Mouse (Mus musculus) telencephalon, adult 2 months (tissue): ENCODE measurements at regions not wholly inside any gene's neighbourhood (a gene's known extent, or its start where the extent isn't known, plus 50 kb on each side); places are given as distances from the start of the nearest gene placed in this dataset.

Experiments
- DNase-seq: peaks from one replicate; pipeline ENCODE4 v3.0.0-alpha.2; 2011; ENCODE audit warnings: low read depth, low spot score

DNA sequence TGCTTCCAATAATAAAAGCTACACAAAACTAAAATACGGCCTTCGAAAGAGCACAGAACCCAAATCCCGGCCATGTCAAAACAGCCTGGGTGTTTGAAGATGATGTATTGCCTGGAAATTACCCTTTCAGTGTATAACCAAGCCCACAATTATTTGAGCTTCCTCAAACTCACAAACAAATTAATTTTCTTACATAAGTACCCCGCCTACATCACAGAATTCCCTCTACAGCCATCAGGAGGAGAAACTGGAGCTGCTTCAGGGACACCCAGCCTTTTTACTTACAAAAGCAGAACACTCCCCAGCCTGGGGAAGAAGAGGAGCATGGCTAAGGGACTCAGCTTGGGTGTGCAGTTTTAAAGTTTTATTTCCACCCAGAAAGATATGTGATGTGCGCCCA is 207.6 kb upstream of the Daam1 start:
- DNase-seq: no peak

DNA sequence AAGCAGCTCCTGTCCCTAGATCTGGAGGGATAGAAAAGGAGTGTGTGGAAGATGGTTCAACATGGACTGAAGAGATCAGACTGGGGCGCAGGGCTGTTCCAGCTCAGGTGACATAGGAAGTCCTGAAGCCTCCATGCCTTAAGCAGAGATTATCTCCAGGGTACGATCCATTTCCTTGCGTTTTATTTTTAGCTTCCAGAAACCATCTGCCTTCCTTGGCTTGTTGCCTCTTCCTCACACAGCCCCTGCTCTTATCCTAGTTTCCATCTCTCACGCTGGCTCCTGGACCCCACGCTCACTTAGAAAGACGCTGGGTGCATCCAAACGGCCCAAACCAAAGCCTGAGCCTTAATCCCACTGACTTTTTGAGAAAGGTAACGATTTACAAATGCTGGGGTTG is 206.8 kb upstream of the Daam1 start:
- no peak for DNase-seq

DNA sequence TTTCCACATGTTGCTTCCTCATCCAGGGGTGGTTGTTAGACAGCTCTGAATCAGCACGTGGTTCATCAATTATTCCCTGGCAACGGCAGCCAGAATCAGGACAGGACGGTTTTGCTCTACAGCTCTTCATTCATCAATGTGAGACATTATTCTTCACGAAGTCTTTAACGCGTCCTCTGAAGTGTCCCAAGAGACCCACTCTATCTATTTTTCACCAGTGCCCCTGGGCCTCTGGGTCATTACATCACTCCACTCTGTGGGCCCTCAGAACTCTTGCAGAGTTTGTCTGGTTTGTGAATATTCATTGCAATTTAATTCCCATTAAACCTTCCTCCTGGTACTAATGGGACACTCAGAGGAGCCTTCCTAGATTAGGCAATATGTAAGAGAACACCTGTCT is 206.2 kb upstream of the Daam1 start:
- DNase-seq: no peak

DNA sequence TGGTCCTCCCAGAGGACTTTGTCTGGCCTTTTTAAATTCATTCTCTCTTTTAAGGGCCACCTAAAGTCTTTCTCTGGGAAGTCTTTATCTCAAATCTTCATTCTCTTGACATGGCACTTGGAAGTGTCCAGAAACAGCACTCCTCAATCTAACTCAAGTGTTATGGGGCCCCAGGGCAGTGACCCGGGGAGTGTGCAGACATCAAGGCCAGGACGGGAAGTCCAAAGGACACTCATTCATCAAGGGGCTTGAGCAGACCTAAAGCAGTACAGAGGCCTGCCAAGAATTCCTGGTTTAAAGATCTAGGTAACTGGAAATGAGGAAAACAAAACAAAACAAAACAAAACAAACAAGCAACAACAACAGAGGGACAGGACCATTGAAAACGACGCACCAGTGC is 205.8 kb upstream of the Daam1 start:
- no peak for DNase-seq

DNA sequence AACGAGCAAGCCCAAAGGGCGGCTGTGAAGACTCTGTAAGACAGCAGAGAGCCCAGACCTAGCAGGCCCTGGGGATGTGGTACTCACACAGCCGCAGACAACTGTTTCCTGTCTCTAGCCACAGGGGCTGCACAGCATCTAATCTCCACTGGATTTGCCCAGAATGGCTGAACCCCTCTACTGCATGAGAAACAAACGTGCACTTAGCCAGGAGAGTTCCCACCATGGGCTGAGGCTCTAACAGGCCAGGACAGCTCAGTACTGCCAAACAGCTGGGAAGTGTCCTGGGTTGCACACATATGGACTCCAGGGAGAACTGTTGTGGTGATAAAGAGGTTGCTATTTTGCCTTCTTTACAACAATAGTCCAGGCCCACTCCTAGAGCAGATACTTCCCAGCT is 204.1 kb upstream of the Daam1 start:
- no peak for DNase-seq

DNA sequence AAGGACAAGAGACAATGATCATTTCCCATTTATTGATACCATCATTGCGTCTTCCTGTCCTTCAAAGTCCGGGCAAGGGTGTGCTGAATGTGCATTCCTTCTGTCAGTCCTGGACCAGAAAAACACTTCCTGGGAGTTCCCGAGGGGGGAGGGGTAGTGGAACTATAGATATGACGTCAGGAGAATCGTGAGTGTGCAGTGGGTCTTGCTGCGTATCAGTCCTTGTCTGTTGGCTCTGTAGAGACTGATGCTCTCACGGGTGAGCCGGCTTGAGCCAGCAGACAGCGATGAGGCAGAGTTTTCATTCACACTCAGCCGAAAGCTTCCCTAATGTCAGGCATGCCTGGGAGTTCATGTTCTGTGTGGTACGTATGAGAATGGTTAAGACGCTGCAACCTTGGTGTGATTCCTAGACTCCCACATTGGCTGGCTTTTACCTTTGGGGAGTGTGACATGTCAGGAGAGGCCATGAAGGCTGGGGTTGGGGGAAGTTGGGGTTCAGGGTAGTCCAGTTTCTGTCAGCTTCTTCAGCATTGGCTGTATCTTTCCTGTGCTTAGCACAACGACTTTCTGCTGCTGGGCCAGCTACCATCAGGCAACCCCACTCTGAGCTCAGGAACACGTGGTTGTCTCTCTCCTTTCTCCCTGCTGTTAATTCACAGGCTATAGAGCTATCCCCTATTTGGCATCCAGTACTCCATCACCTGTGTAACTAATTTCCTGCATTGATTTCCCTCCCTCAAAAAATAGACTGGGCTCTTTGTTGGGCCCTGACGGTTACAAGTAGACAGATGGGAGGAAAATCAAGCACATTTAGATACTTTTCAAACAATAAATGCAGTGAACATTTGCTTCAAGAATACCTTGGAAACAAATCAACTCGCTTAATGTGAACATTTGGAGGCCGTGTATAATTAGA is 203.2 kb upstream of the Daam1 start:
- no peak for DNase-seq

DNA sequence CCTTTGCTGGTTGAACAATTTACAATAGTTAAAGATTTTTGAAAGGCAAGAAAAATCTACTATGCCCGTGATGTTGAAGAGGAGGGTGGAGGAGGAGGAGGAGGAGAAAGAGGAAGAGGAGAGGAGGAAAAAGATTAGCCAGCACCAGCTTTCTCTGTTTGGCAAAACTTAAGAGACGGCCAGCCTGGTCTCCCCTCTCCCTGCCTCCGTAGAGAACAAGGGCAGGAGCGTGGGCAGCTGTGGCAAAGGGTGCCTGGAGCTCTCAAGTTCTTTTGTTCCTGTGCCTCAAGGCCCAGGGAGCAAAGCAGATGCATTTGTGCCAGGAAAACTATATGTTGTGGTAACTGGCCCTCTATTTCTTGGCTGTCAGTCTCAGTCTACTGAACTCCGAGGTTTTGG is 202.5 kb upstream of the Daam1 start:
- no peak for DNase-seq

DNA sequence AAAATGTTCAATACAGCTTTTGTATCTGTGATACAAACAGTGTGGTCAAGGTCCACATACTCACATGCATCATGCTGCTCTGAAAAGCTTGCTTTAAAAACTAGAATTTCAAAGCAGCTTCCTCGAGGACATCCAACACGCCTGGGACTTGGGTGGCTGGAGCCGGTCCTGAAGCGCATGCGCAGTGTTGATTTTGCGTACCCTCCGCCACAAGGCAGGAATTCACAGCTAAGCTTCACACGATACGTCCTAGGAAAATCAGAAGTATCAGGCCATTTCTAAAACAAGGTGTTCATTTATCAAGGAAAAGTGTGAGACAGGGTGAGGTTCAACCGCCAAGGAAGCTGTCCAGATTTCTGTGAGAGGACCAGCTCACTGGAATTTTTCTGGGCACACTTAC is 202.1 kb upstream of the Daam1 start:
- DNase-seq: no peak

DNA sequence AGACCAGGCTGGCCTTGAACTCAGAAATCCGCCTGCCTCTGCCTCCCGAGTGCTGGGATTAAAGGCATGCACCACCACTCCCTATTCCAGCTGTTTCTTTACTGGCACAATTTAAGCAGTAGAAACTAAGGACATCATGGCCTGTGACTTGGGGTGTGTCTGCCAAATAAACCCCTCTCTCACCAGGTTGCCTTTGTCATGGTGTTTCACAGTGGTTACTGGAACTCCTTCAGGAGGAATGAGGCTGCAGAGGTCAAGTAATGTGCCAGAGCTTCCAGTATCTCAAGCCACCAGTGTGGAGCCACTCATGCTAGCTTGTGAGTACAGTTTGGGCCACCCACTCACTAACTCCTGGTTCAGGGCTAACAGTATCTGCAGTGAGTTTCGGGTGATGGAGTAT is 200.5 kb upstream of the Daam1 start:
- DNase-seq: no peak

DNA sequence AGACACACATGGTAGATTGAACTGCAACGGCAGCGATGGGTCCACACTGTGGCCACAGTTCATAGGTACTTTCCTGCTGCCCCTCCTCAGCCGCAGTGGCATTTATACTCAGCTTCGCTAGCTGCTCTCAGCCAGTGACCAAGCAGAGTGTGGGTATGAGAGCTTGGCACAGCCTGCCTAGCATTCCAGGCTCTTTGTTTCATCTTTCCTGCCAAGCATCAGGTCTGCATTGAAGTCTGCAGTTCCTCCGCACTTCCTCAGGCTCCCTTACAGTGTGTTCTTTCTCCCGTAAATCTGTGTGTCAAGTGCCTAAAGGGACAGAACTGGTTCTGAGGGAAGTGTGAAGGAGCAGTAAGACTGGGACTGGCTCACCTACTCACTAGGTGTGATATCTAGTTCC is 194.6 kb upstream of the Daam1 start:
- DNase-seq: no peak

DNA sequence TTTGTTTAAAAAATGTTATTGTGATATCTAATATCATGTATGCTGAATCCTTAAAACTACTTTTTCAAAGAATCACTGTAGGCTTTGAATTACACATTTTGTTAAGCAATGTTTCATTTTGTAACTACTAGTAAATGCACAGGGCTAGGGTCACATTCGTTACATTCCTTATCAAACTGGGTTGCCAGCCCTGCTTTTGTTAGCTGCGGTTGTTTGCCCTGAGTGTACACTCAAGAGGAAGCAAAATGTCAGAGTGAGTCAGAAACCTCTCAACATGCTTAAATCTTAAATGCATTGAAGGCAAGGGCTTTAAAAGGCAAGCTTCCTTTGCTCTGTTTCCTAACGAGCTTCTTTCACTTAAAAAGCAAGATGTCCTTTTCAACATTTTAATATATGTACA is 193.6 kb upstream of the Daam1 start:
- no peak for DNase-seq

DNA sequence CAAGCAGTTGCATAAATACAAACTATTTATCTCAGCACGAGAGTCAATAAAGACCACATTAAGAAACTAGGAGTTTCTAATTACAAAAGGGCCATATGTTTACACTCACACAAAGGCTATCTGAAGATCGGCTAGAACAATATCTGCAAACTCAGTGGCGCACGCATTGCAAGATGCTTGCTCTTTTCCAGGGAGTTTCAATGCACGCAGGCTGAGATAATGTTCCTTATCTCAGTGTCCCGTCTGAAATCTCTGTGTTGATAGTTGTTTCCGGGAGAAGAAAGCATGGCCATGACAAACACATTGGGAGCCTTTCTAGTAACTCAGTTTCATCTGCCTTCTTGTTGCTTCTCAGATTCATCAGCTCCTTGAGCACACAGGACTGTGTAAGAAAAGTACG is 192.6 kb upstream of the Daam1 start:
- DNase-seq: no peak

DNA sequence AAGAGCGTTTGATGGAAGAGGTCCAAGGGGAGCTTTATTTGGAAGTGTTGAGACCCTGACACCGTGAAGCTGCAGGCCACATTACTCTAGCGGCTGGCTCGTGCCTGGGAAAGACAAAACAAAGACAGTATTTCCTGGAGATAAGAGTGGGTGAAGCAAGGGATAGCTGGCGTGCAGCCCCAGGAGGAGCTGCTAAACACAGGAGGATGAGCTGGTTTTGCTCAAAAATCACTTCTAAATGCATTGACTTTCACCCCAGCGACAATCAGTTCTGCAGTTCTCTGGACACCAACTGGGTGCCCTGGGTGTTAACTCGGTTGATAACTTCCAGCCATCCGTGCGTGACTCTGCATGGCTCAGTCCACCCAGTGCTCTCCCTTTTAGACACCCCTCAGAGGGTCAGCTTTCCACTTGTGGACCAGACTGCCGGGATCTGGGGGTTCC is 190.8 kb upstream of the Daam1 start:
- DNase-seq: no peak

DNA sequence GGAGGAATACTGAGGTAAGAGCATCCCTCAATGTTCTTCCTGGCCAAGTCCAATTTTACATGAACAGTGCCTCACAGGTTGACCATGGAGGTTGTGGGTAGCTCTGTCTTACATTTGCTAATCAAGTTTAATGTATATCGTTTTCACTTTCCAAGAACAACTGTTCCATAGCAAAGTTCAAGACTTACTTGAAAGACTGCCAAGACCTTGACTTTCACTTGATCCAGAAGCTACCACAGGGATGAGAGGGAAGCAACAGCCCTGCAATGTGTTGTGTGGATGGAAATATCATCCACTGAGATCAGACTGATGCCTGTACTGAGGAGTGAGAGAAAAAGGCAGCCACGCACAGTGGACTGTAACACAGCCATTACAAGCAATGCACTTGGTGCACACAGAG is 189.4 kb upstream of the Daam1 start:
- DNase-seq: no peak

DNA sequence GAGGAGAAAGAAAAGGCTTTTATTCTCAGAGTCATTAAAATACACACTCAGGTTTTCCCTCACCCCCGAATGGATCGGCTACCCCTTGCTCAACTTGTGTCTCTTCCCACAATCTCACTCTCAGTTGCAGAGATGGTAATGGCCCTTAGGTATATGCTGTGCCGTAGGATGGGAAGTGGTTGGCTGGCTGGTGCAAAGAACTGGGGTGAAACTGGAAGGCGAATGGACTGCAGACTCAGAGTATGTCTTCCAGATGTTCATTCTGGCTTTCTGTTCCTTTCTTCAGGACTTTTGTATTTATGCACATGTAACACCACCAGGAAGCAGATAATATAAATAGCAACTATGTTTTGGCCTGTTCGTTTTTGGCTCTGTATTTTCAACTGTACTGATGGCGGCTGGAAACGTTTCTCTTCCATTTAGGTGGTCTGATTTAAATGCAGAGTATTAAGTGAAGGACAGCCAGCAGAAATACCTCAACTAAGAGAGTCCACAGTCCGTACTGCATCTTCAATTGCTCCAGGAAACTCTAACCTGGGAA is 188.0 kb upstream of the Daam1 start:
- DNase-seq: no peak

DNA sequence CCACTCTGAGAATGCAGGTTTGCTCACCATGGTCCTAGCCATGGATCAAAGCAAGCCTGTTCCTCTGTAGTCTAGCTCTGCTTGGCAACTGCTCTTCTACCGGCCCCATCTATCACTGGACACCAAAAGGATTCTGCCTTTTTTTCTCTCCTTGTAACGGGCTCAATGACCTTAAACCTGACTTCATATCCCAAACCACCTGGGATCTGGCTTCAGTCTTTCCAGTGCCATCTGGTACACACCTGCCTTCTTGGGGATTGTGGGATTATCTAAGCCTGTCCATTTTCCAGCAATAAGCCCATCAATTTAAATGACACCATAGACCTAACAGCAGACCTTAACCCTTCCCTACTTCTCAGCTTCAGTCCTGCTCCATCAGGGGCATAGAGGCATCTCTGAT is 179.6 kb upstream of the Daam1 start:
- no peak for DNase-seq

DNA sequence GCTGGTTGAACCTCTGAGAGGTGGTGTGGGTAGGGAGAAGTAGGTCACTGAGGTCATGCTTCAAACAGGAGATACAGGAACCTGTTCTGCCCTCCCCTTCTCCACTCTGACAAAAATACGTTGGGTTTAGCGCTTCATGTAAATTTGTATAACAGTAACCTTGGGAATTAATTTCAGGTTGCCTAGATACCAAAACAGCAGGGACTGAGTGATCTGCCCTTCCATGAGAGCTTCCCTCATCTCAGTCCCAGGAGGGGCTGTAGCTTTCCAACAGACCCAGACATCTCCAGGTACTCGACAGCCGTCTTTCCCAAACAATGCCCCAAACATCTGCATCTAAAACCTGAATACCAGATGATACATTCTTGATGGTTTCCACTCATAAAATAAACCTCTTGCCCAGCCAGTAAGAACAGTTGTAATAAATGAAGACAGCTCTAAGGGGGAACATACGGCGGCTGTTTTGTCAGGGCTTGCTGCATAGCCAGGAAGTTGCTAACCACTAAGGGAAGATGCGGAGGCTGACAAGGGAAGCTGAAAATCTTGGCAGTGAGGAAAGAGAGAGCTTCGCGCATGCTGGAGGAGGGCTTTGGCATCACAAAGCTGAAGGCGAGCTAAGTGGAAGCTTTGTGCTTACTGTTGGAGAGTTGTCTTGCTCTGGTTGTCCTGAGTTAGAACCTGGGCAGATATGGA is 137.4 kb upstream of the Daam1 start:
- DNase-seq: peak; percentile 86

DNA sequence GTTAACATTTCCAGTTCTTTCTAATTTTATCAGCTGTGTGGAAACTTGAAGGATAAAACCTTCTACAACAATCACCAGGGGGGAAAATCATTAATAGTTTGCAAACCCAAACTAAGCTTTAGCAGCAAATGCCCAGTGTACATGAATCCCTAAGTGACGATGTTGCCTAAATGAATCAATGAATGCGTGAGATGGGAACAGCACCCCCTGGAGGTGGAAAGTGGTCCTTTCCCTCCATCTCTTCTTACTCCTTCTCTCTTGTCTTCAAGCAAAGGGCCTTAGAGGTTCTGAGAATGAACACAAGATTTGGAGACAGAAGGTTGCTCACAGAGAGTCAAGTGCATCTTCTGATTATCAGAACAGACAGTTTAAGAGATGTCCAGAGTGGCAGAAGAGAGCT is 129.1 kb upstream of the Daam1 start:
- no peak for DNase-seq

DNA sequence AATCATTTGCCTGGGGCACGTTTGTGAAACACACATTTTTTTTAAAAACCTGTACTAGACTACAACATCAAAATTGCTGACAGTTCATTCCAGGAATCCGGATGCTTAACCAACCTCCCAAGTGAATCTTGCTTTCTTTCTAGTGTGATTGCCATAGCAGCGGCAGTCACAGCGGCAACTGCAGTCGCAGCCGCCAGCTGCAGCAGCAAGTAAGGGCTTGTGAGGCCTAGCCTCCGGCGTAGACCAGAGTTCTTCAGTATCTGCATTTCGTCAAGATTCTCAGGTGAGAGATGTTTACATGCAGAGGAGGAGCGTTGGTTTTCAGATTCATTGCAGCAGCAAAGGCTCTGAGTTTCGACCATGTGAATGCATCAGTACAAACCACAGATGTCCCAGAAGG is 128.7 kb upstream of the Daam1 start:
- no peak for DNase-seq

DNA sequence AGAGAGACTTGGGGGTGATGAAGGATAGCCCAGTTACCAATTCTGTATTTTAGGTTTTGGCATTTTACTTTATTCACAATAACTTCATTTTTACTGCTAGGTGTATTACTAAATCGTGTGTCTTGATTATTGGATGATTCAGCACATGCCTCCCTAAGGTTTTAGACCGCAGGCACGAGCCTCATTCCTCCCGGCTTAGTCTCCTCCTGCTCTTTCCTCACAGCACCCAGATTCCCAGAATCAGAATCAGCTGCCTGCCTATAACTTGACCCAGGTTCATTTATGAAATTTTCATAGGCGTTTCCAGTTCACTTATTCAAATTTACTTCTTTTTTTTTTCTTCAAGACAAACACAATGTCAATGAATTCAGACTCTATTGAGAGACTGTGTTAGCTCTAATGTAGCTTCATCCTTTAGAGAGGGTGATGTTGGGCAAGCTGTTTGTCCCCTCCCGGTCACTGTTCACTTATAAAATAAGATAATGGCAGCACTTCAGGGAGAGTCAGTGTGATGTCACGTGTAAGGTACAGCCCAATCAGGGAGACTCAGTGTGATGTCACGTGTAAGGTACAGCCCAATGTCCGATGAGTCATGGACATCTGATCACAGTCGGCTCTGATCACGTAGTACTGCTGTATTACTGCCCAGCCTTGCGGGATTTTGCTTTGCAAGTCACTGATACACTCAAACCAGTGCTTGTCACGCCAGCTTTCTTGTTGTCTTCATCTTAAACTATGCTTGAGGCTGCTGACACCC is 127.6 kb upstream of the Daam1 start:
- no peak for DNase-seq

DNA sequence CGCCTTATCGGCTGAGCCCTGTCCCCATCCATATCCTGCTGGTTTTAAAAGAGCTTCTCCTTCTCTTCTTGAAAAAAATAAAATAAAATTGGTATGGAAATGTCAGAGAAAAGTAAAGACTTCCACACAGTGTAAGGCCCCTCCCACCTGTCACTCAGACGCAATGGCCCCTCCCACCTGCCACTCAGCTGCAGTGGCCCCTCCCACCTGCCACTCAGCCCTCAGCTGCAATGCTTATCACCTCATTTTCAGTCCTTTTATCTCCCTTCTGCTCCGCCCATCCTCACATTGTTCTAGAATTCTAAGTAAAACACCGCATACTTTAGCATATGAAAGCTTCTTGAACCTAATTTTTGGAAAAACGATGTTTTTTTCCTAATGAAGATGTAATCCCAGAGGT is 126.4 kb upstream of the Daam1 start:
- DNase-seq: no peak

DNA sequence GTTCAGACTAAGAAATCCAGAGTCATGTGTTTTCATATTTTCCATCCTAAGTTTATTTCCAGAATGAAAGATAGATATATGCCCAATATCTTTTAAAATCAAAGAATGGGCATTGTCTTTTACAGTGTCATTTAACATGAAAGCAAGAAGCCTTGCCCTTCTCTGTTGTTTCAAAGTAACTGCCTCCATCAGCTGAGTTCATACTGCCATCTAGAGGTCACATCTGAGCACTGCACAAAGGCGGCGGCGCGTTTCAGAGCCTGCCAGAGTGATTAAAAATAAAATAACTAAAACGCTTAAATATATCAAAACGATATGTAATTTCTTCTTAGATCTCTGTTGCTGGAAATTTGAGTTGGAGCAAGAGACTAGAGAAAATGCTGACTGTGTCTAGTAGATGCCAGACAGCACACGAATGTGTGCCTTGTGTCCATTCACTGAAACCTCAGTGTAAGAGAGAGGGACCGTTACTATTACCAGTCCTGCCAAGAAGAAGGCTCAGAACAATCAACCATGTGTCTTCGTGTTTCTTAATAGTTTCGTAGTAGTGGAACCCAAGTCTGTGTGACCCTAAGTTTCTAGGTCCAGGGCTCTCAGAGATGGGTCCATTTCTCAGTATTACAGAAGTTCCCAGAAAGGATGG is 123.0 kb upstream of the Daam1 start:
- DNase-seq: no peak
